ENCODE assay signal across 24 mouse cellular contexts in genomic region chr12:73547646-73548045, GRCm38 (mm10). TPM values are rescaled to one million over a fixed set of nuclear protein-coding genes. Genes with fewer than 3 reads are reported as not detected.
DNase-seq lines count a peak whose midpoint lies in the region; ATAC-seq and TF ChIP-seq lines count a peak whose summit lies in the region.
"Had no signal": no experiment of that assay in that cellular context is flagged by ENCODE, and none has a peak within 500 bp of the region (broad histone marks: within the 10 kb centered on the region; RNA-seq: fewer than 3 reads in every experiment).

No protein-coding gene starts in this region.

- H3K4me3 ChIP-seq in hindbrain, embryonic 10.5 days: no peak overlapping the region
- no peak overlapping the region for H3K4me3 ChIP-seq in hindbrain, embryonic 13.5 days
- H3K4me3 ChIP-seq in intestine, postnatal 0 days (ENCODE audit: low read depth, low read length): no peak overlapping the region
- H3K4me3 ChIP-seq: hindbrain, embryonic 15.5 days; limb, embryonic 13.5 days; midbrain, embryonic 12.5 days had no signal

- no peak for ATAC-seq in hindbrain, embryonic 13.5 days (ENCODE audit: low FRiP score)
- ATAC-seq in intestine, postnatal 0 days: no peak
- ATAC-seq: Patski had no signal

- peaks cover 87% of the 10 kb centered on the region for H3K27me3 ChIP-seq in hindbrain, embryonic 10.5 days (ENCODE audit: insufficient read depth, poor library complexity, severe bottlenecking)
- peaks cover 92% of the 10 kb centered on the region for H3K27me3 ChIP-seq in hindbrain, embryonic 13.5 days
- peaks cover 18% of the 10 kb centered on the region; the same call in 1 of the 2 replicates for H3K27me3 ChIP-seq in intestine, postnatal 0 days (replicated peaks; ENCODE audit: control insufficient read depth, insufficient read depth, low read length)
- H3K27me3 ChIP-seq: Patski had no signal

- no peak overlapping the region for H3K9ac ChIP-seq in hindbrain, embryonic 13.5 days
- H3K9ac ChIP-seq in intestine, postnatal 0 days (ENCODE audit: low read depth, low read length): no peak overlapping the region
- H3K9ac ChIP-seq: hindbrain, embryonic 15.5 days; limb, embryonic 13.5 days; lung, embryonic 14.5 days; midbrain, embryonic 12.5 days had no signal

- no peaks in the 10 kb centered on the region for H3K36me3 ChIP-seq in hindbrain, embryonic 10.5 days
- H3K36me3 ChIP-seq in hindbrain, embryonic 13.5 days: no peaks in the 10 kb centered on the region
- H3K36me3 ChIP-seq in intestine, postnatal 0 days (ENCODE audit: control insufficient read depth, insufficient read depth): no peaks in the 10 kb centered on the region
- H3K36me3 ChIP-seq: hindbrain, embryonic 15.5 days; limb, embryonic 13.5 days; midbrain, embryonic 12.5 days had no signal

- peak; percentile 19 for DNase-seq in hindbrain, embryonic 10.5 days (ENCODE audit: low spot score)
- DNase-seq in urinary bladder, postnatal 14 days (ENCODE audit: low spot score): peak; percentile 33
- DNase-seq in urinary bladder, postnatal 4 days (ENCODE audit: low spot score in 2 of 2): no peak
- DNase-seq in yolk sac, embryonic 10.5 days (ENCODE audit: low spot score): peak; percentile 75
- no peak for DNase-seq in kidney, adult 8-10 months
- no peak for DNase-seq in heart, postnatal 4 days
- DNase-seq: cerebellum, adult 18-20 months; cerebellum, postnatal 25 days; gastrocnemius, postnatal 14 days; heart, postnatal 10 days; kidney, adult 11 months; layer of hippocampus, postnatal 36 days; lung, embryonic 14.5 days; thymus, postnatal 14 days had no signal

- no peak overlapping the region for H3K27ac ChIP-seq in hindbrain, embryonic 10.5 days
- no peak overlapping the region for H3K27ac ChIP-seq in hindbrain, embryonic 13.5 days
- peak overlapping the region; percentile 70 for H3K27ac ChIP-seq in intestine, postnatal 0 days (ENCODE audit: low read depth, low read length)
- H3K27ac ChIP-seq: hindbrain, embryonic 15.5 days; kidney, postnatal 0 days; limb, embryonic 13.5 days; macrophage; midbrain, embryonic 12.5 days had no signal

- 31% methylated on average over 10 of the region's 10 CpGs for WGBS in hindbrain, embryonic 10.5 days
- 38% methylated on average over 10 of the region's 10 CpGs for WGBS in hindbrain, embryonic 13.5 days
- WGBS in intestine, postnatal 0 days: 28% methylated on average over 10 of the region's 10 CpGs

- no peak overlapping the region for H3K4me2 ChIP-seq in hindbrain, embryonic 13.5 days
- peak overlapping the region; percentile 51 for H3K4me2 ChIP-seq in intestine, postnatal 0 days (replicated peaks; ENCODE audit: low read depth)
- H3K4me2 ChIP-seq: heart, embryonic 11.5 days; hindbrain, embryonic 15.5 days; lung, embryonic 14.5 days; midbrain, embryonic 12.5 days had no signal

- TF ChIP-seq CTCF in intestine, postnatal 0 days (IDR thresholded peaks at IDR 0.05; ENCODE audit: low read depth): no peak

- no peaks in the 10 kb centered on the region for H3K9me3 ChIP-seq in hindbrain, embryonic 10.5 days
- H3K9me3 ChIP-seq in hindbrain, embryonic 13.5 days: no peaks in the 10 kb centered on the region
- H3K9me3 ChIP-seq in intestine, postnatal 0 days (ENCODE audit: control insufficient read depth): no peaks in the 10 kb centered on the region
- H3K9me3 ChIP-seq: hindbrain, embryonic 15.5 days; limb, embryonic 13.5 days; midbrain, embryonic 12.5 days had no signal

- peaks cover 29% of the 10 kb centered on the region for H3K4me1 ChIP-seq in hindbrain, embryonic 10.5 days (replicated peaks)
- H3K4me1 ChIP-seq in hindbrain, embryonic 13.5 days (replicated peaks): peaks cover 13% of the 10 kb centered on the region
- 0 out of 2 replicates have a peak, but pooled peaks cover 2% of the 10 kb centered on the region for H3K4me1 ChIP-seq in intestine, postnatal 0 days (replicated peaks; ENCODE audit: control insufficient read depth, insufficient read depth, low read length)

RNA-seq across cellular contexts. Expression of gene Tmem30b, which starts 1.5 kb away (rescaled TPM):
- polyA plus RNA-seq in hindbrain, embryonic 10.5 days (2016; fragmentation: Nextera tagmentation; extraction: Ambion mirVana): 3.9 and 5.8 TPM in 2 replicates
- 0.39 and 0.84 TPM in 2 replicates for polyA plus RNA-seq in hindbrain, embryonic 13.5 days (2015; fragmentation: Nextera tagmentation; extraction: Ambion mirVana)
- polyA plus RNA-seq in intestine, postnatal 0 days (2015; fragmentation: Nextera tagmentation; extraction: Ambion mirVana): 83.6 and 84.5 TPM in 2 replicates
- total RNA-seq in heart, postnatal 4 days (2021): under 1 TPM; 0.31 to 0.32 TPM
- total RNA-seq: layer of hippocampus, postnatal 36 days; monocyte, adult 5-6 weeks had no signal
- polyA plus RNA-seq: macrophage, Patski had no signal

RNA-seq across cellular contexts. Expression of gene Prkch, which starts 37.0 kb away (rescaled TPM):
- 5.7 and 7.9 TPM in 2 replicates for polyA plus RNA-seq in hindbrain, embryonic 10.5 days (2016; fragmentation: Nextera tagmentation; extraction: Ambion mirVana)
- 5.6 and 6.5 TPM in 2 replicates for polyA plus RNA-seq in hindbrain, embryonic 13.5 days (2015; fragmentation: Nextera tagmentation; extraction: Ambion mirVana)
- polyA plus RNA-seq in intestine, postnatal 0 days (2015; fragmentation: Nextera tagmentation; extraction: Ambion mirVana): 3.3 and 3.7 TPM in 2 replicates
- 10 to 100 TPM; 22.6 to 23.1 TPM for total RNA-seq in heart, postnatal 4 days (2021)

Comparison
In these comparisons a context has a peak if more than half of its experiments do, and no peak if none do; other contexts are left out.
1. DNase-seq: peak in hindbrain, embryonic 10.5 days (single experiment), urinary bladder, postnatal 14 days (single experiment) and yolk sac, embryonic 10.5 days (single experiment); none in urinary bladder, postnatal 4 days (0 of 2), kidney, adult 8-10 months (0 of 2) and heart, postnatal 4 days (single experiment).
2. RNA of gene Tmem30b, which starts 1.5 kb away (polyA plus RNA-seq): 83.6 to 84.5 TPM in intestine, postnatal 0 days; 3.9 to 5.8 TPM in hindbrain, embryonic 10.5 days and 0.39 to 0.84 TPM in hindbrain, embryonic 13.5 days; every median in the first group is over 10 times any median in the second.